ENCODE assay signal across 11 mouse cellular contexts in the genomic region with DNA sequence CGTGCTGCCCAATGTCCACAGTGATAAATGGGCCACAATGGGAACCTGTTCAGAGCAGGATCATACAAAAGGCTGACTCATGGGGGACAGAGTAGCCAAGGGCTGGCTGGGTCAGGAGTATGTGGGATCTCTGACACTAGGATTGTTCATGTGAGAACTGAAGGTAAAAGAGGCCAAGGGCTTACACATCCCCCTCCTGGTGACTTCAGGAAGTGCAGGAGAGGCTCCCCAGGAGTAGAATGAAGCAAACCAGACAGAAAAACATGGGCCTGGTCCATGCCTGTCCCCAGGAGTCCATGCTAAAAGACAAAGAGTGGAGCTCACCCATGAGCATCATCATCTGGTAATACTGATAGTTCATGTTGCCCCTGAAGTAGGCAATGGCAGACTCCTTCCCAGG. TPM values are rescaled to one million over a fixed set of nuclear protein-coding genes. Genes with fewer than 3 reads are reported as not detected.
A peak's percentile ranks its signal among the peaks of the same experiment; 100 is the strongest.
DNase-seq lines count a peak whose midpoint lies in the region; ATAC-seq and TF ChIP-seq lines count a peak whose summit lies in the region.
"Not testable (repeated sequence)": the region's sequence is repeated elsewhere in the genome, so short reads cannot be mapped to it uniquely, and the experiment has no call there.
"Had no signal": no experiment of that assay in that cellular context is flagged by ENCODE, and none has a peak within 500 bp of the region (broad histone marks: within the 10 kb centered on the region; RNA-seq: fewer than 3 reads in every experiment).

No protein-coding gene starts in this region.

- TF ChIP-seq POLR2A in lung, adult 2 months (IDR thresholded peaks at IDR 0.05; ENCODE audit: borderline replicate concordance, extremely low read depth, low read depth, low read length) = not testable (repeated sequence)

- H3K4me2 ChIP-seq in heart, embryonic 15.5 days; neural tube, embryonic 11.5 days (ENCODE audit: low read depth): not testable (repeated sequence)

- not testable (repeated sequence) for H3K9ac ChIP-seq in heart, embryonic 15.5 days; neural tube, embryonic 11.5 days (ENCODE audit: low read length)

- H3K4me1 ChIP-seq in embryonic facial prominence, embryonic 10.5 days; lung, adult 2 months (ENCODE audit: control insufficient read depth, insufficient read depth, low read length); neural tube, embryonic 11.5 days (ENCODE audit: control insufficient read depth, insufficient read depth, low read length): not testable (repeated sequence)
- peaks cover 11% of the 10 kb centered on the region for H3K4me1 ChIP-seq in heart, embryonic 15.5 days (replicated peaks)

- not testable (repeated sequence) for H3K27ac ChIP-seq in embryonic facial prominence, embryonic 10.5 days (replicated peaks); heart, embryonic 15.5 days; neural tube, embryonic 11.5 days (ENCODE audit: low read depth, low read length)

- not testable (repeated sequence) for H3K9me3 ChIP-seq in embryonic facial prominence, embryonic 10.5 days; heart, embryonic 15.5 days (replicated peaks); neural tube, embryonic 11.5 days (ENCODE audit: control insufficient read depth, low read length)

- DNase-seq in CD8-positive naive resting alpha-beta T cell, adult 2 months (ENCODE audit: low read depth in 2 of 2, low spot score in 2 of 2) = peak; percentile 59 to 72
- DNase-seq in adrenal gland, postnatal 14 days = peak; percentile 75
- DNase-seq in embryonic facial prominence, embryonic 10.5 days (ENCODE audit: low spot score) = peak; percentile 53
- DNase-seq in kidney, postnatal 10 days = peak; percentile 78
- DNase-seq in lung, adult 2 months = peak; percentile 52
- DNase-seq in neural tube, embryonic 11.5 days (ENCODE audit: low spot score) = peak; percentile 59
- peak; percentile 74 for DNase-seq in thymus, postnatal 0 days (ENCODE audit: low spot score)

- H3K27me3 ChIP-seq in embryonic facial prominence, embryonic 10.5 days (replicated peaks; ENCODE audit: low read depth, poor library complexity, severe bottlenecking) = peaks cover 21% of the 10 kb centered on the region
- H3K27me3 ChIP-seq in heart, embryonic 15.5 days; neural tube, embryonic 11.5 days (ENCODE audit: control insufficient read depth, insufficient read depth, low read length): not testable (repeated sequence)

- not testable (repeated sequence) for H3K36me3 ChIP-seq in embryonic facial prominence, embryonic 10.5 days (replicated peaks); heart, embryonic 15.5 days; neural tube, embryonic 11.5 days (ENCODE audit: control insufficient read depth, insufficient read depth, low read length)

- TF ChIP-seq CTCF in lung, adult 2 months (IDR thresholded peaks at IDR 0.05; ENCODE audit: insufficient read depth, low read length) = peak; percentile 49

- ATAC-seq in heart, embryonic 15.5 days (replicated peaks; ENCODE audit: insufficient number of reproducible peaks, insufficient read depth, low FRiP score, low read depth) = peak; percentile 14; the same call in 1 of the 2 replicates
- not testable (repeated sequence) for ATAC-seq in neural tube, embryonic 11.5 days (ENCODE audit: insufficient read depth, low FRiP score, low TSS enrichment)

- WGBS in embryonic facial prominence, embryonic 10.5 days = 82% methylated on average over 1 of the region's 1 CpGs
- 70% methylated on average over 1 of the region's 1 CpGs for WGBS in heart, embryonic 15.5 days
- 76% methylated on average over 1 of the region's 1 CpGs for WGBS in lung, adult 2 months
- 79% methylated on average over 1 of the region's 1 CpGs for WGBS in neural tube, embryonic 11.5 days

- not testable (repeated sequence) for H3K4me3 ChIP-seq in embryonic facial prominence, embryonic 10.5 days; heart, embryonic 15.5 days; lung, adult 2 months (replicated peaks; ENCODE audit: extremely low read depth, low read depth, low read length); neural tube, embryonic 11.5 days (ENCODE audit: low read depth, low read length)

RNA-seq across cellular contexts. Expression of gene Lcn4, which starts 7.5 kb away (rescaled TPM):
- total RNA-seq in adrenal gland, postnatal 14 days (2021) = not detected in 2 replicates
- not detected in 2 replicates for polyA plus RNA-seq in embryonic facial prominence, embryonic 10.5 days (2016; fragmentation: Nextera tagmentation; extraction: Ambion mirVana)
- polyA plus RNA-seq in heart, embryonic 15.5 days (2015; fragmentation: Nextera tagmentation; extraction: Ambion mirVana) = not detected in 2 replicates
- polyA plus RNA-seq in lung, adult 2 months (2012; rRNA removed) = 0.16 TPM in 1 of 2 replicates, not detected in the other
- not detected in 2 replicates for polyA plus RNA-seq in neural tube, embryonic 11.5 days (2014; fragmentation: Nextera tagmentation; extraction: Ambion mirVana)
- polyA plus RNA-seq in thymus, postnatal 0 days (2015; fragmentation: Nextera tagmentation; extraction: Ambion mirVana) = 2.2 and 3.9 TPM in 2 replicates
- total RNA-seq: heart, adult 18-20 months had no signal
- polyA plus RNA-seq: embryonic facial prominence, embryonic 15.5 days; liver, embryonic 16.5 days had no signal

RNA-seq across cellular contexts. Expression of gene Fam69b, which starts 35.3 kb away (rescaled TPM):
- 10.0 and 12.3 TPM in 2 replicates for total RNA-seq in adrenal gland, postnatal 14 days (2021)
- polyA plus RNA-seq in embryonic facial prominence, embryonic 10.5 days (2016; fragmentation: Nextera tagmentation; extraction: Ambion mirVana) = 39.9 and 43.8 TPM in 2 replicates
- 12.2 and 18.0 TPM in 2 replicates for polyA plus RNA-seq in heart, embryonic 15.5 days (2015; fragmentation: Nextera tagmentation; extraction: Ambion mirVana)
- 13.1 and 15.1 TPM in 2 replicates for polyA plus RNA-seq in lung, adult 2 months (2012; rRNA removed)
- polyA plus RNA-seq in neural tube, embryonic 11.5 days (2014; fragmentation: Nextera tagmentation; extraction: Ambion mirVana) = 43.7 and 50.3 TPM in 2 replicates
- 11.9 and 12.2 TPM in 2 replicates for polyA plus RNA-seq in thymus, postnatal 0 days (2015; fragmentation: Nextera tagmentation; extraction: Ambion mirVana)

RNA-seq across cellular contexts. Expression of gene Agpat2, which starts 59.3 kb away (rescaled TPM):
- total RNA-seq in adrenal gland, postnatal 14 days (2021) = 271 and 405 TPM in 2 replicates
- polyA plus RNA-seq in embryonic facial prominence, embryonic 10.5 days (2016; fragmentation: Nextera tagmentation; extraction: Ambion mirVana) = 12.4 and 12.9 TPM in 2 replicates
- 19.9 and 26.3 TPM in 2 replicates for polyA plus RNA-seq in heart, embryonic 15.5 days (2015; fragmentation: Nextera tagmentation; extraction: Ambion mirVana)
- polyA plus RNA-seq in lung, adult 2 months (2012; rRNA removed) = 106 and 134 TPM in 2 replicates
- 6.8 and 7.5 TPM in 2 replicates for polyA plus RNA-seq in neural tube, embryonic 11.5 days (2014; fragmentation: Nextera tagmentation; extraction: Ambion mirVana)
- 14.7 and 14.9 TPM in 2 replicates for polyA plus RNA-seq in thymus, postnatal 0 days (2015; fragmentation: Nextera tagmentation; extraction: Ambion mirVana)
